Mouse (Mus musculus): ENCODE data around the gene Lrrc4. TPM values are rescaled to one million over a fixed set of nuclear protein-coding genes. Genes with fewer than 3 reads are reported as not detected.

The Lrrc4 gene
- polyA plus RNA-seq, 1 experiment from 2014 or later = 0.16 TPM

DNA sequence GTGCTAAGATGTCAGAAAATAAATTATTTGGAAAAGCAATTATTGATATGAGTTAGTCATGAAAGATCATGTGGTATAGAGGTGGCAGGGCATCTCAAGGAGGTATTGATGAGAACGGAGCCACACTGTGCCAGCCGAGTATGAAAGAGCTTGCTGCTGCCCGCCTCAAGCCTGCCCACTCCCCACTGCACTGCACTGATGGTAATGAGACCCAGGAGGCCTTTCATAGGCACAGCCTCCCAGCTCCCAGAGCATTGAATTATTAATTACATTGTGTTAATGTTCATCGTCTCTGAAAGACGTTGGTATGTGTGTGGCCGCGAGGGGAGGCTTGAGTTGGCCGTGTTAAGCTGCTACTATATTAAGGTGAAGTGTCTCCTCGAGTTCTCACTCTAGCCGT, 33.6 kb upstream of the Lrrc4 start:
- Histone ChIP-seq H3K36me3 (no peaks in the 10 kb centered on the region), H3K4me1 (peaks cover 18% of the 10 kb centered on the region), H3K27ac (no peak overlapping the region), H3K4me3 (no peak overlapping the region), H3K27me3 (ENCODE audit: low read depth, poor library complexity, severe bottlenecking) (no peaks in the 10 kb centered on the region), H3K9me3 (replicated peaks) (no peaks in the 10 kb centered on the region)
- no peak for DNase-seq (ENCODE audit: low spot score)
- WGBS = 89% methylated on average over 10 of the region's 10 CpGs

DNA sequence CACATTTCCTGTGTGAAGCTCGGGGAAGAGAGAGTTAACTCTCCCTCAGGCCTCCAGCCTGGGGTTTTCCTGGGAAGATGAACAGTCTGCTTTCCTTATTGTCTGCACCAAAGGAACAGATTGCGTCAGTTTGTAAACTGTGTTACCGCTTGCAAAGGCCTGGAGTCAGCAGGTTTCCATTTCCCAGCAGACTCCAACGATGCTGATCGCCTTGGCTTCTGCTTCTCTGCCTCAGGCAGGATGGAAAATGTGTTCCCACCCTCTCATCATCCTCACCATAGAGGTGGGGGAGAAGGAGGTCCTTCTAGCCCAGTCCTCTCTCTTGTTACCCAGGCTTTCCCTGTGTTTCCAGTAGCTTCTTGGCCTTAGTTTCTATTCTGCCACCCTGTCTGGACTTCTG, 33.1 kb upstream of the Lrrc4 start:
- no peaks in the 10 kb centered on the region for H3K36me3 ChIP-seq
- H3K9me3 ChIP-seq (replicated peaks) = no peaks in the 10 kb centered on the region
- 61% methylated on average over 5 of the region's 5 CpGs for WGBS
- no peak overlapping the region for H3K4me3 ChIP-seq
- H3K4me1 ChIP-seq = peaks cover 19% of the 10 kb centered on the region
- H3K27me3 ChIP-seq (ENCODE audit: low read depth, poor library complexity, severe bottlenecking) = no peaks in the 10 kb centered on the region
- H3K27ac ChIP-seq = no peak overlapping the region
- DNase-seq (ENCODE audit: low spot score) = no peak

- WGBS = 76% methylated on average over 8 of the region's 8 CpGs
- Histone ChIP-seq H3K9me3 (replicated peaks) (no peaks in the 10 kb centered on the region), H3K36me3 (no peaks in the 10 kb centered on the region), H3K4me3 (no peak overlapping the region), H3K27ac (no peak overlapping the region), H3K4me1 (peaks cover 15% of the 10 kb centered on the region), H3K27me3 (ENCODE audit: low read depth, poor library complexity, severe bottlenecking) (no peaks in the 10 kb centered on the region)
- no peak for DNase-seq (ENCODE audit: low spot score)
Observed at GRCm38 (mm10) chr6:28862304-28862703, 30.8 kb upstream of the Lrrc4 start.

- Histone ChIP-seq H3K36me3 (no peaks in the 10 kb centered on the region), H3K4me3 (no peak overlapping the region)
- WGBS = 30% methylated on average over 2 of the region's 2 CpGs
Observed at GRCm38 (mm10) chr6:28860922-28861321, 29.4 kb upstream of the Lrrc4 start.

DNA sequence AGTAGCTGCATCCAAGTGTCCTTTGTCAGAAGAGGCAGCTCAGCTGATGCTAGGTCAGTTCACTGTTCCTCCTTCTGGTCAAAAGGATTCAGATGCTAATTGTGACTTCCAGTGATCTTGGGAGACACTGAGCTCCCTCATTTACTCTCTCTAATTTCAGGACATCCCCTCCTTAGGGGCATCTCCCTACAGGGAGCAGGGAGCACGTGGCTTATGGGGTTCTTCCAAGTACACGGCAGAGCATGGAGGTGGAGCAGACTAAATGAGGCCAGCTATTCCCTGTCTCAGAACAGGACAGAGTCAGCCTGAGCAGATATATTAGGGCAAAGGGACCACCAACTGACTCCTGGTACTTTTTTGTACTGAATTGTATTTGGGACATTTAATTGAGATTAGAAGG, 28.9 kb upstream of the Lrrc4 start:
- WGBS = 50% methylated on average over 2 of the region's 2 CpGs
- H3K27ac ChIP-seq = no peak overlapping the region
- DNase-seq (ENCODE audit: low spot score) = no peak
- H3K4me1 ChIP-seq = peaks cover 28% of the 10 kb centered on the region
- no peak overlapping the region for H3K4me3 ChIP-seq
- no peaks in the 10 kb centered on the region for H3K36me3 ChIP-seq
- no peaks in the 10 kb centered on the region for H3K9me3 ChIP-seq (replicated peaks)
- no peaks in the 10 kb centered on the region for H3K27me3 ChIP-seq (ENCODE audit: low read depth, poor library complexity, severe bottlenecking)

More at GRCm38 (mm10) chr6:28860922-28861321, 29.4 kb upstream of the Lrrc4 start:
- H3K27me3 ChIP-seq (ENCODE audit: low read depth, poor library complexity, severe bottlenecking) = no peaks in the 10 kb centered on the region
- H3K4me1 ChIP-seq = peaks cover 24% of the 10 kb centered on the region
- H3K27ac ChIP-seq = no peak overlapping the region
- H3K9me3 ChIP-seq (replicated peaks) = no peaks in the 10 kb centered on the region
- DNase-seq (ENCODE audit: low spot score) = no peak

DNA sequence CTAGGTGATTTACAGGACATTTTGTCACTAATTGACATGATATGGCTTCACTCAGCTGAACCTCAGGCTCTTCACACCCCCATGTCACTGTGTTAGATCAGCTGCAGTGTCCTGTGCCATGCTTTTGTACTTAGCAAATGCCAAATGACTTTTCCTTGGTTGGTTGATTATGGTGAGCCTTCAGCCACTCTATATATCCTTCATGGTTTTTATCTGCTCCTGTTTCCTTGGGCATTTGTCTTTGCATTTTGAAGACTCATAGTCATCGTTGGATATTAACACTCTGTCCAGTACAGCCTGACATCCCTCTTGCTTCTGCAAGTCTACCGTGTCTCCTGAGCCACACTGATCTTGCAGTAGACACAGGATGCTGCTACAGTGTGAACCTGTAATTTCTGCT, 27.5 kb upstream of the Lrrc4 start:
- no peak for DNase-seq (ENCODE audit: low spot score)
- Histone ChIP-seq H3K27ac (no peak overlapping the region), H3K27me3 (ENCODE audit: low read depth, poor library complexity, severe bottlenecking) (no peaks in the 10 kb centered on the region), H3K4me3 (no peak overlapping the region), H3K9me3 (replicated peaks) (no peaks in the 10 kb centered on the region), H3K4me1 (peaks cover 42% of the 10 kb centered on the region), H3K36me3 (no peaks in the 10 kb centered on the region)
- 90% methylated on average over 2 of the region's 2 CpGs for WGBS

- WGBS = 75% methylated on average over 2 of the region's 2 CpGs
- no peak for DNase-seq (ENCODE audit: low spot score)
Observed at GRCm38 (mm10) chr6:28857198-28858180, 25.9 kb upstream of the Lrrc4 start.

DNA sequence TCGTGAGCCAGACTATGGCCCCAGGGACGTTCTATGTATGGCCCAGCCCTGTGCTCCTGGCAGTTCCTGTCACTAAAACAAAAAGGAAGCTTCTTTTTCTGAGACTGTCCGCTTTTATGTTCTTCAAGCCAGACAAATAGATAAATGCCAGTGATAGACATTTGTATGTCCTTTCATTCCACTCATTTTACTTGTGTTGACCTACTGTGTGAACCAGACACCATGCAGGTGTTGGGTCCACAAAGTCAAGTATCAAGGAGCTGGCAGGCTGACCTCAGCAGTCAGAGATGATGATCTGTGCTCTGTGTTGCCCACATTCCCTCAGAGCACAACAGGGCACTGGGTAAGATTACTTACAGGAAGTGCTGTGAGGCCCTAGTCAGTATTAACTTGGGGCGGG, 25.2 kb upstream of the Lrrc4 start:
- DNase-seq (ENCODE audit: low spot score) = no peak
- peaks cover 59% of the 10 kb centered on the region for H3K4me1 ChIP-seq
- no peaks in the 10 kb centered on the region for H3K36me3 ChIP-seq
- H3K9me3 ChIP-seq (replicated peaks) = no peaks in the 10 kb centered on the region
- no peak overlapping the region for H3K4me3 ChIP-seq
- H3K27ac ChIP-seq = no peak overlapping the region
- 81% methylated on average over 4 of the region's 4 CpGs for WGBS
- H3K27me3 ChIP-seq (ENCODE audit: low read depth, poor library complexity, severe bottlenecking) = peaks cover 7% of the 10 kb centered on the region; the same call in 1 of the 2 replicates

More at GRCm38 (mm10) chr6:28857198-28858180, 25.9 kb upstream of the Lrrc4 start:
- peaks cover 56% of the 10 kb centered on the region for H3K4me1 ChIP-seq
- H3K9me3 ChIP-seq (replicated peaks) = no peaks in the 10 kb centered on the region
- peaks cover 2% of the 10 kb centered on the region; the same call in 1 of the 2 replicates for H3K27me3 ChIP-seq (ENCODE audit: low read depth, poor library complexity, severe bottlenecking)
- no peaks in the 10 kb centered on the region for H3K36me3 ChIP-seq
- H3K4me3 ChIP-seq = no peak overlapping the region
- H3K27ac ChIP-seq = no peak overlapping the region

GRCm38 (mm10) chr6:28855442-28855841, 23.9 kb upstream of the Lrrc4 start:
- Histone ChIP-seq H3K9me3 (replicated peaks) (no peaks in the 10 kb centered on the region), H3K4me1 (peaks cover 50% of the 10 kb centered on the region), H3K27ac (peak overlapping the region; percentile 66), H3K27me3 (ENCODE audit: low read depth, poor library complexity, severe bottlenecking) (peaks cover 7% of the 10 kb centered on the region; the same call in 1 of the 2 replicates), H3K4me3 (0 out of 2 replicates have a peak overlapping the region, but pooled peaks have one; percentile 8), H3K36me3 (no peaks in the 10 kb centered on the region)
- 3% methylated on average over 3 of the region's 3 CpGs for WGBS
- DNase-seq (ENCODE audit: low spot score) = no peak

- Histone ChIP-seq H3K4me1 (peaks cover 49% of the 10 kb centered on the region), H3K27ac (peak overlapping the region; percentile 39; the same call in 1 of the 2 replicates), H3K9me3 (replicated peaks) (no peaks in the 10 kb centered on the region), H3K27me3 (ENCODE audit: low read depth, poor library complexity, severe bottlenecking) (peaks cover 7% of the 10 kb centered on the region; the same call in 1 of the 2 replicates), H3K4me3 (no peak overlapping the region), H3K36me3 (no peaks in the 10 kb centered on the region)
- WGBS = 20% methylated on average over 8 of the region's 8 CpGs
- DNase-seq (ENCODE audit: low spot score) = peak; percentile 46
Observed at GRCm38 (mm10) chr6:28854598-28854997, 23.1 kb upstream of the Lrrc4 start.

DNA sequence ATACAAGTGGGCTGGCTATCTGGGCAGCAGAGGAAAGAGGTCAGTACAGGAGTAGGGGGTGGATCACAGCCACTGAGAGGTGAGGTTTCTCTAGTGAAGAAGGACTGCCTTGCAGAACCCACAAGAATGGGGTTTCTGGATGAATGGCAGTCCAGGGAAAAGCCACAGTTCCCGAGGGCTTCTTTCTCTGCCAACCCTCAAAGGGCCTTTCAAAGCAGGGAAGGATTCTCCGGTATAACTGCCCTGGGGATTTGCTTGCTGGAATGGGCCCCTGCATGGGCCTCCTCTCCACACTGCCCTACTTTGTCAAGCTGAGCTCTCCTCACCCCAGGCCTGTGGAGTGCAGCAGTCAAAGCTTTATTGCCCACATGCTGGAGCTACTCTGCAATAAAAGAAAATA, 22.1 kb upstream of the Lrrc4 start:
- Histone ChIP-seq H3K27me3 (ENCODE audit: low read depth, poor library complexity, severe bottlenecking) (peaks cover 7% of the 10 kb centered on the region; the same call in 1 of the 2 replicates), H3K27ac (peak overlapping the region; percentile 39), H3K4me3 (no peak overlapping the region), H3K36me3 (no peaks in the 10 kb centered on the region), H3K4me1 (peaks cover 59% of the 10 kb centered on the region), H3K9me3 (replicated peaks) (no peaks in the 10 kb centered on the region)
- 14% methylated on average over 2 of the region's 2 CpGs for WGBS
- DNase-seq (ENCODE audit: low spot score) = no peak

DNA sequence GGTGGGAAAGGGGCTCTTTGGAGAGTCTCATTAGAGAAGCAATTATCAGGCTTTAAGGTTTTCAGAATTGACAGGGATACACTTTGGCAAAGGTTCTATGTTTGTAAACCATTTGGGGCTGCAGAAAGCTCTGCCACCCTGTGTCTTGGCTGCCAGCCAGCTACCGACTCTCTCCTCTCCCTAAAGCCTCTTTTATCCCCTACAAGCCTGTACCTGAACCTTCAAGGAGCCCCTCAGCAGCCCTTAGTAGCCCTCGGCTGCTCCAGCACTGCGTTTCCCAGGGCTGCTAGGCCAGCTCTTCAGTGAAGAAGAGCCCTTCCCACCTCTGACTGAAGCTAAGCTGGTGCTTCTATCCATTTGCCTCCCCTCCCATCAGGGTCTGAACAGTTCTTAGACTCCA, 21.6 kb upstream of the Lrrc4 start:
- Histone ChIP-seq H3K36me3 (no peaks in the 10 kb centered on the region), H3K27ac (peak overlapping the region; percentile 39; the same call in 1 of the 2 replicates), H3K9me3 (replicated peaks) (no peaks in the 10 kb centered on the region), H3K27me3 (ENCODE audit: low read depth, poor library complexity, severe bottlenecking) (peaks cover 7% of the 10 kb centered on the region; the same call in 1 of the 2 replicates), H3K4me1 (peaks cover 64% of the 10 kb centered on the region), H3K4me3 (no peak overlapping the region)
- WGBS = 42% methylated on average over 3 of the region's 3 CpGs
- no peak for DNase-seq (ENCODE audit: low spot score)

DNA sequence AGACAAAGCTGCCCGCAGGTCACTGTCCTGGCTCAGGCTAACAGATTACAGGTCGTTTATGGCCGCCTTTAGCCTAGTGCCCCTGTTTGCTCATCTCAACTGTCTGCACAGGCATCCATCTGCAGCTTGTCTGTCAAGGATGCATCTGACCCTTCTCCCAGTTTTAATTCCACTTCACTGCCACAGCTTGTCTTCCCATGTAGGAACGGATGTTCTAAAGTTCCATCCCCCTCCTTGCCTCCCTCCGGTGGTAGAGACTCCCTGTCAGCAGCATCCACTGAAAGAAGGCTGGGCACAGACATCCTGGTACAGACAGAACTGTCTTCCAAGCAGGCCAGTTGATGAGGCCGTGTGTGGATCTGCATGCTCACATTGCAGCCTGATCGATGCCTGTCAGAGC, 20.8 kb upstream of the Lrrc4 start:
- H3K4me3 ChIP-seq = no peak overlapping the region
- H3K27me3 ChIP-seq (ENCODE audit: low read depth, poor library complexity, severe bottlenecking) = peaks cover 7% of the 10 kb centered on the region; the same call in 1 of the 2 replicates
- H3K9me3 ChIP-seq (replicated peaks) = no peaks in the 10 kb centered on the region
- peaks cover 71% of the 10 kb centered on the region for H3K4me1 ChIP-seq
- no peak for DNase-seq (ENCODE audit: low spot score)
- WGBS = 69% methylated on average over 7 of the region's 7 CpGs
- H3K36me3 ChIP-seq = no peaks in the 10 kb centered on the region
- no peak overlapping the region for H3K27ac ChIP-seq
